Mouse (Mus musculus): ENCODE measurements at regions not wholly inside any gene's neighbourhood (a gene's known extent, or its start where the extent isn't known, plus 50 kb on each side); places are given as distances from the start of the nearest gene placed in this dataset.
A peak's percentile ranks its signal among the peaks of the same experiment; 100 is the strongest.

DNA sequence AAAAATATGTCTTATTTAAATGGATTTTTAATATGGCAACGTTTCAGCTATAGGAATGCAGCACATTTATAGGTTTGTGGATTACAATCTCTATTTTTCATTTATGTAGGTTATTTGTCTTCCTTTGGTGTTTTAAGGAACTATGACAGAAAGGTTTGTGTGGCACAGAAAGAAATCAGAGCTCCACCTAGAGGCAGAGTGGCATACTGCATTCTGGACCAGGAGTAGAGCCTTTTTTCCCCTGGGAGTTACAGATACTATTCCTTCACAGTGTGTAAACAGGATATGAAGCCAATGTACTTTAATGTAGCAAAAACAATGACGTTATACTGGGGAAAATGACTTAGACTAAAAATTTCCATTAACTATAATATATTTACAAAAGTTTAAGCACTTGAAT is 94.9 kb upstream of the St8sia4 start:
- DNase-seq = peak; percentile 65

DNA sequence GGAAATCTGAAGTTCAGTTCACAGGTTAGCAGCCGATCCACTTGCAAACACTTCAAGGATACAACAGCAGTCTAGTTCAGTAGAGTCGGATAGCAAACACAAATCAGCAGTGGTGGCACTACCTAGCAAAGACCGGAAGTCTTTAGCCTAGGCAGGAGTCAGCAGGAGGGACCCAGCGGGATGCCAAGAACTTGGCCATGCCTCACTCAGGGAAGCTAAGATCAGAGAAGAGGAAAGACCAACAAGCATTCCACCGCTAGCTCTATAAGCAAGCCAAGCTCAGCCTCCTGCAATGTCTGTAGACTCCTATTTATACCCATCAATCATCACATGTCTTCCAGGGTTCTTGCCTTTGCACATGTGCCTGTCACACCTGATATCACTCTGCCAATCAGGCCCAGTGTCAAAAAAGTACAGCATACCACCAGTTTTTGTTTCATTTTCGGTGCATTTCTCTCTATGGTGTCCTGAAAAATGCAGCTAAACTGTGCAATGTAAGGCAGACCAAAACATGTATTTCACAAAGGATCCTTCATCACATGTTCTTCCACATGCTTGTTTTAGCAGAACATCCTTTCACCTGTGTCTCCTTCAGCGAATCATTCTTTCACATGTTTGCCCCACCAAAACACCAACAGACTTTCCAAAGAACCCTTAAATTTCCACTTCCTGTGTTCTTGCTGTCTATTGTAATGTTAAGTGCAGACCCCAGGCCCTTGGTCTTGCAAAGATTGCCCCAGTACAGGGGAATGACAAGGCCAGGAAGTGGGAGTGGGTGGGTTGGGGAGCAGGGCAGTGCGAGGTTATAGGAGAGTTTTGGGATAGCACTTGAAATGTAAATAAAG is 86.9 kb upstream of the St8sia4 start:
- no peak for DNase-seq

DNA sequence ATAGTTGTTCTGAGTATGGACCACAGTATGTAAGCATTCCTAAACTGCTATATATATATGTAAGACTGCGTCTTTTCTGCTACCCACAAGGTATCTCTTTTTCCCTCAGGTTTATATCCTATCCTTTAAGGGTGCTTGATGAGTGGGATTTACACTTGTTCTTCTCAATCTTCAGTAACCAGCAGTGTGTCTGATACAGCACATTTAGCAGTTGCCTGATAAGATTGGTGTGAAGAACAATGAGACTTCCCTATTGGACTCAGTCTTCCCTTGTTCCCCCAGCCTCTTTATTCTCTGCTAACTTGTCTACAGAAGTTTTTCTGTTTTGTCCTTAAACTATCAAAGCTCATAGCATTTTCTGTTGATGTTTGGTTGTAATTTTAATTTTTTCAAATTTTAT is 86.1 kb upstream of the St8sia4 start:
- DNase-seq = no peak

DNA sequence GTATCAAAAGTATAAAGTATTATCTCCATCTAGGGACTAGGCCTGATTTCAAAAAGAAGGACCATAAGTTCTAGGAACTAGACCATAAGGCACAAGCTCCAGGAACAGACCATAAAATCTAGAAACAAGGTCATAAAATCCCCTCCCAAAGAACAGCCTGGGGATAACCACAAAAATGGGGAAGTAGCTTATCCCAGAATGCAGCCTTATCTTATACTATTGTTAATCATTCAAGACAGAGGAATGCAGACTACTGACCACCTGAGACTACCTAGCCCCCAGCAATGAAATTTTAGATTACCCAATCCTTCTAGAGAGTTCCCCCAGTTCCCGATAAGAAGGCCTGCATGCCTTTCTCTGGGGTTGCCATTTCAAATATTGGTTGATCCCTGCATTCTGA is 81.6 kb upstream of the St8sia4 start:
- DNase-seq = no peak

DNA sequence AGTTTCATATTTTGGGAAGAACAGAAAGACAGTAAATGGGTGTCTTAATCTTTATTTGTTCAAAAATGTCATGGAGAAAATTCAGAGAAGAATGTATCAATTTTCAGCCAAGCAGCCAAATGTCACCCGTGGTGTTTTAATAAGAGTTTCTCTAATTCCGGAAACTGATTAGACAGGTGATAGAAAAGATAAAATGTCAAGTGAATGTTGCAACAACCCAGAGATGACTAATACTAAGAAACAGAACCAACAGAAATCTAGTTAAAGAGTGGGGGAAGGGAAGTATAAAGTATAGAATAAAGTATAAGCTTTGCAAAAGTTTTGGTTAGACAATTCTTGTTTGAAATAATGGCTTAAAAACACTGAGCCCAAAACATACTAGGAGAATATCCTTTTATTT is 79.9 kb upstream of the St8sia4 start:
- DNase-seq = no peak

DNA sequence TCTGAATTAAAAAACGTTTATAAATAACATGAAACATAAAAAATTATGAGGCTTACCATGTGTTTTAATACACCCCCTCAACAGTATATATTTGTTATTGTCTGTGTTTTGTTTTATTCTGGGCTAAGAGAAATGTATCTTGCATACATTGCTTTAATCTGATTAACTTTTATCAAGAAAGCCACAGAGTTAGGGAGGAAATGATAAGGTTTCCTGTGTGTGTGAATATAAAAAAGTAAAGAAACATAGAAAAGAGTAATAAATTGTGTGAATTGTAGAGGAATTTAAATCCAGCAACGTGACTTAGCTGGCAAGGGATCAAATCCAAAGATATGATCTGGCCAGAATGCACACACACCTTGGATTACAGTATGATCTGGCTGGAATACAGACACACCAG is 77.1 kb upstream of the St8sia4 start:
- no peak for DNase-seq

DNA sequence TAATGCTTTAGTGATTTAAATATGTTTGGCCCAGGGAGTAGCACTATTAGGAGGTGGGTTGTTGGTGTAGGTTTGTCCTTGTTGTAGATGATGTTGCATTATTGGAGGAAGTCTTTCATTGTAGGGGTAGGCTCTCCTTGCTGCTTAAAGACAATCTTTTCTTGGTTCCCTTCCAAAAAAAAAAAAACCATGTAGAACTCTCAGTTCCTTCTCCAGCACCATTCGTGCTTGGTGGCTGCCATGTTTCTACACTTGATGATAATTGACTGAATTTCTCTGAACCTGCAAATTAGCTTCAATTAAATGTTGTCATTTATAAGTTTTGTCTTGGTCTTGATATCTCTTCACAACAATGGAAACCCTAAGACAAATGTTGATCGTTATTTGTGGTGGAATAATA is 76.0 kb upstream of the St8sia4 start:
- DNase-seq = no peak

DNA sequence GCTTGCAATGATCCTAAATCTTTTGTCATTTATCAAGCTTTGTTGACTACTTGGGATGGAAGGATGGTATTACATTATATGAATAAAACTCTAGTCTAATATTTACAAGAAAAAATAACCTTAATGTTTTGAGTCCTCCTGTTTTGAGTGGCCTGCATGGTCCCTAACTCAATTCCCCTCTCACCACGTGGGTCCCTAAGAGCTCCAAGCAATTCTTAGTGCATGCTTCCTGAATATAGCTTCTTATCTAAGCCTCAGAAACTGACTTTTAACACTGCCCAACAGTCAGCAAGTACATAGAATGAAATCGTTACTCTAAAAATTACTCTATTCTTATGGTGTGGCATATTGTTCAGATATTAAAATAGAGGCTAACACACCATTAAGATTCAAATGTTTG is 52.1 kb upstream of the St8sia4 start:
- no peak for DNase-seq

DNA sequence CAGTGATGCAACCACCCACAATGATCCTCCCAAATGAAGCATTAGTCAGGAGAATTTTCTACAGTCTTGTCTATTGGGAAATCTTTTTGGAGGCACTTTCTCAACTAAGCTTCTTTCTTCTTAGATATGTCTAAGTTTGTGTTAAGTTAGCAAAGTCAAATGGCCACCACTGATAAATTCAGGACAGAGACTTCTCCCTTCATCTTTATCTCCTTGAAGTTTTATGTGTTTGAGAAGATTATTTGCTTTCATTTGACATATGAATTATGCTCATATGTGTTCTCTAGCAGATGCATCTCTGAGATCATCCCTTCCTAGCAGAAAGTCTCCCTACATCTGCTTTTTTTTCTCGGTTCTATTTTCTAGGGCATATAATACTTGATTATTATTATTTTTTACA is 51.4 kb upstream of the St8sia4 start:
- no peak for DNase-seq

Measured in thymus, postnatal 25 days (tissue).